16 mouse cellular contexts compared by ENCODE assay signal in genomic region chr10:122264070-122264469, GRCm38 (mm10).
"Had no signal": no experiment of that assay in that cellular context is flagged by ENCODE, and none has a peak within 500 bp of the region (broad histone marks: within the 10 kb centered on the region; RNA-seq: fewer than 3 reads in every experiment).

No protein-coding gene starts in this region.

- H3K27me3 ChIP-seq: liver, embryonic 13.5 days; liver, embryonic 15.5 days; midbrain, embryonic 13.5 days; midbrain, embryonic 15.5 days; neural tube, embryonic 12.5 days; stomach, embryonic 15.5 days had no signal

- H3K9me3 ChIP-seq: liver, embryonic 13.5 days; liver, embryonic 15.5 days; midbrain, embryonic 13.5 days; midbrain, embryonic 15.5 days; neural tube, embryonic 12.5 days; stomach, embryonic 15.5 days had no signal

- H3K4me1 ChIP-seq: liver, embryonic 13.5 days; liver, embryonic 15.5 days; megakaryocyte, embryonic 14.5 days; midbrain, embryonic 13.5 days; midbrain, embryonic 15.5 days; neural tube, embryonic 12.5 days; stomach, embryonic 15.5 days had no signal

- ATAC-seq: liver, postnatal 0 days; midbrain, embryonic 13.5 days; midbrain, embryonic 15.5 days had no signal

- H3K36me3 ChIP-seq: liver, embryonic 13.5 days; liver, embryonic 15.5 days; midbrain, embryonic 13.5 days; midbrain, embryonic 15.5 days; neural tube, embryonic 12.5 days; stomach, embryonic 15.5 days had no signal

- DNase-seq: liver, embryonic 13.5 days; liver, postnatal 0 days; right cerebral cortex, postnatal 14 days; thymus, adult 2 months; thymus, postnatal 25 days; thymus, postnatal 4 days had no signal

- H3K4me3 ChIP-seq: liver, embryonic 13.5 days; liver, embryonic 15.5 days; megakaryocyte, embryonic 14.5 days; midbrain, embryonic 13.5 days; midbrain, embryonic 15.5 days; neural tube, embryonic 12.5 days; stomach, embryonic 15.5 days had no signal

- H3K27ac ChIP-seq: liver, embryonic 13.5 days; liver, embryonic 15.5 days; macrophage; midbrain, embryonic 13.5 days; midbrain, embryonic 15.5 days; neural tube, embryonic 12.5 days; stomach, embryonic 15.5 days; stomach, postnatal 0 days had no signal

- H3K9ac ChIP-seq: liver, embryonic 13.5 days; liver, embryonic 15.5 days; liver, postnatal 0 days; midbrain, embryonic 13.5 days; midbrain, embryonic 15.5 days; neural tube, embryonic 12.5 days; stomach, embryonic 15.5 days had no signal

- H3K4me2 ChIP-seq: liver, embryonic 11.5 days; liver, embryonic 13.5 days; liver, embryonic 15.5 days; midbrain, embryonic 11.5 days; midbrain, embryonic 13.5 days; midbrain, embryonic 15.5 days; neural tube, embryonic 12.5 days; stomach, embryonic 15.5 days had no signal
